ENCODE assay signal across 17 mouse cellular contexts in genomic region chr8:70795370-70795769, GRCm38 (mm10). TPM values are rescaled to one million over a fixed set of nuclear protein-coding genes. Genes with fewer than 3 reads are reported as not detected.
A peak's percentile ranks its signal among the peaks of the same experiment; 100 is the strongest.
DNase-seq lines count a peak whose midpoint lies in the region; ATAC-seq and TF ChIP-seq lines count a peak whose summit lies in the region.
"Had no signal": no experiment of that assay in that cellular context is flagged by ENCODE, and none has a peak within 500 bp of the region (broad histone marks: within the 10 kb centered on the region; RNA-seq: fewer than 3 reads in every experiment).

No protein-coding gene starts in this region.

- H3K36me3 ChIP-seq in heart, adult 2 months (ENCODE audit: control insufficient read depth, insufficient read depth, low read length): no peaks in the 10 kb centered on the region
- no peaks in the 10 kb centered on the region for H3K36me3 ChIP-seq in liver, embryonic 14.5 days (replicated peaks; ENCODE audit: control insufficient read depth, insufficient read depth, low read depth)
- H3K36me3 ChIP-seq in liver, embryonic 12.5 days: no peaks in the 10 kb centered on the region
- no peaks in the 10 kb centered on the region for H3K36me3 ChIP-seq in intestine, embryonic 16.5 days (ENCODE audit: control insufficient read depth, insufficient read depth, low read length)
- H3K36me3 ChIP-seq: heart, embryonic 13.5 days; hindbrain, embryonic 12.5 days; limb, embryonic 12.5 days had no signal

- no peak overlapping the region for H3K27ac ChIP-seq in heart, adult 2 months
- H3K27ac ChIP-seq in liver, embryonic 14.5 days: no peak overlapping the region
- no peak overlapping the region for H3K27ac ChIP-seq in liver, embryonic 12.5 days
- no peak overlapping the region for H3K27ac ChIP-seq in intestine, embryonic 16.5 days (ENCODE audit: low read length)
- H3K27ac ChIP-seq: heart, embryonic 13.5 days; hindbrain, embryonic 12.5 days; limb, embryonic 12.5 days had no signal

- no peak for ATAC-seq in liver, embryonic 14.5 days (ENCODE audit: insufficient read depth)
- no peak for ATAC-seq in liver, embryonic 12.5 days
- no peak for ATAC-seq in intestine, embryonic 16.5 days

- TF ChIP-seq POLR2A in heart, adult 2 months (IDR thresholded peaks at IDR 0.05; ENCODE audit: insufficient read depth, low read depth, low read length): no peak
- no peak for TF ChIP-seq POLR2A in brain, embryonic 14.5 days (IDR thresholded peaks at IDR 0.05; ENCODE audit: borderline replicate concordance, extremely low read depth, insufficient read depth, insufficient read length, poor library complexity, severe bottlenecking)

- no peak for TF ChIP-seq EP300 in heart, adult 2 months (IDR thresholded peaks at IDR 0.05; ENCODE audit: insufficient read depth, low read depth, low read length)
- TF ChIP-seq EP300 in liver, embryonic 14.5 days (IDR thresholded peaks at IDR 0.05; ENCODE audit: low read depth): no peak

- DNase-seq in heart, adult 2 months: no peak
- DNase-seq in heart, postnatal 10 days: no peak
- no peak for DNase-seq in liver, embryonic 14.5 days (ENCODE audit: low read depth in 3 of 3, low spot score in 3 of 3)
- DNase-seq in brain, embryonic 14.5 days (ENCODE audit: low read depth): no peak
- DNase-seq in urinary bladder, postnatal 25 days (ENCODE audit: low spot score): no peak
- no peak for DNase-seq in thymus, postnatal 0 days (ENCODE audit: low spot score)
- DNase-seq: adrenal gland, adult 8-10 months; cerebellum, postnatal 14 days; gastrocnemius, postnatal 25 days; kidney, adult 8-10 months had no signal

- H3K4me3 ChIP-seq in heart, adult 2 months: no peak overlapping the region
- no peak overlapping the region for H3K4me3 ChIP-seq in liver, embryonic 14.5 days (ENCODE audit: insufficient read depth in 1 of 2, low read depth in 2 of 2, low read length in 2 of 2)
- no peak overlapping the region for H3K4me3 ChIP-seq in liver, embryonic 12.5 days
- peak overlapping the region; percentile 70; the same call in 1 of the 2 replicates for H3K4me3 ChIP-seq in intestine, embryonic 16.5 days (ENCODE audit: low read length)
- H3K4me3 ChIP-seq: heart, embryonic 13.5 days; hindbrain, embryonic 12.5 days; limb, embryonic 12.5 days had no signal

- no peaks in the 10 kb centered on the region for H3K27me3 ChIP-seq in heart, adult 2 months (ENCODE audit: control insufficient read depth, insufficient read depth, low read length)
- peaks cover 37% of the 10 kb centered on the region for H3K27me3 ChIP-seq in liver, embryonic 14.5 days (ENCODE audit: control insufficient read depth, insufficient read depth, low read length)
- H3K27me3 ChIP-seq in liver, embryonic 12.5 days (replicated peaks): peaks cover 62% of the 10 kb centered on the region
- 0 out of 2 replicates have a peak, but pooled peaks cover 2% of the 10 kb centered on the region for H3K27me3 ChIP-seq in intestine, embryonic 16.5 days (replicated peaks; ENCODE audit: control insufficient read depth, insufficient read depth, low read length)

- H3K4me1 ChIP-seq in heart, adult 2 months (ENCODE audit: control insufficient read depth, insufficient read depth, low read length): peaks cover 6% of the 10 kb centered on the region
- H3K4me1 ChIP-seq in liver, embryonic 14.5 days (replicated peaks; ENCODE audit: control insufficient read depth in 2 of 2, insufficient read depth in 2 of 2, low read length in 1 of 2): peaks cover 26 to 28% of the 10 kb centered on the region in 2 experiments
- peaks cover 58% of the 10 kb centered on the region for H3K4me1 ChIP-seq in liver, embryonic 12.5 days
- H3K4me1 ChIP-seq in intestine, embryonic 16.5 days (ENCODE audit: control insufficient read depth, insufficient read depth, low read length): peaks cover 52% of the 10 kb centered on the region

- intact Hi-C loops in heart, adult 2 months (cut with DNase I): no loop called here
- intact Hi-C loops in heart, postnatal 10 days (cut with DNase I): no loop called here

- H3K9ac ChIP-seq in heart, adult 2 months (ENCODE audit: low read depth, low read length): no peak overlapping the region
- no peak overlapping the region for H3K9ac ChIP-seq in liver, embryonic 14.5 days (replicated peaks)
- no peak overlapping the region for H3K9ac ChIP-seq in liver, embryonic 12.5 days
- peak overlapping the region; percentile 89; the same call in 1 of the 2 replicates for H3K9ac ChIP-seq in intestine, embryonic 16.5 days (ENCODE audit: low read depth, low read length)
- H3K9ac ChIP-seq: heart, embryonic 13.5 days; hindbrain, embryonic 12.5 days; limb, embryonic 12.5 days had no signal

- H3K79me2 ChIP-seq in heart, adult 2 months (replicated peaks; ENCODE audit: control insufficient read depth, insufficient read depth, low read length): no peaks in the 10 kb centered on the region

- 89% methylated on average over 2 of the region's 2 CpGs for WGBS in heart, adult 2 months
- WGBS in liver, embryonic 14.5 days (ENCODE audit: insufficient replicate concordance): 66% methylated on average over 2 of the region's 2 CpGs
- WGBS in liver, embryonic 12.5 days (ENCODE audit: insufficient replicate concordance): 67% methylated on average over 2 of the region's 2 CpGs
- 87% methylated on average over 2 of the region's 2 CpGs for WGBS in intestine, embryonic 16.5 days

- TF ChIP-seq CTCF in heart, adult 2 months (IDR thresholded peaks at IDR 0.05): peak; percentile 35
- TF ChIP-seq CTCF in liver, embryonic 14.5 days (IDR thresholded peaks at IDR 0.05; ENCODE audit: low read depth): peak; percentile 46
- TF ChIP-seq CTCF in brain, embryonic 14.5 days (IDR thresholded peaks at IDR 0.05; ENCODE audit: borderline replicate concordance, extremely low read depth, insufficient read depth, insufficient read length): peak; percentile 10; the same call in 1 of the 2 replicates

- no peak overlapping the region for H3K4me2 ChIP-seq in liver, embryonic 14.5 days (ENCODE audit: low read depth)
- H3K4me2 ChIP-seq in liver, embryonic 12.5 days: no peak overlapping the region
- H3K4me2 ChIP-seq in intestine, embryonic 16.5 days (ENCODE audit: low read depth, low read length): peak overlapping the region; percentile 93; the same call in 1 of the 2 replicates
- H3K4me2 ChIP-seq: limb, embryonic 12.5 days had no signal

- H3K9me3 ChIP-seq in liver, embryonic 14.5 days (ENCODE audit: control insufficient read depth, low read length): no peaks in the 10 kb centered on the region
- H3K9me3 ChIP-seq in liver, embryonic 12.5 days (replicated peaks): no peaks in the 10 kb centered on the region
- no peaks in the 10 kb centered on the region for H3K9me3 ChIP-seq in intestine, embryonic 16.5 days (ENCODE audit: control insufficient read depth, low read length)
- H3K9me3 ChIP-seq: G1E; heart, embryonic 13.5 days; hindbrain, embryonic 12.5 days; limb, embryonic 12.5 days had no signal

RNA-seq across cellular contexts. Expression of gene Mast3, which starts 9.5 kb away (rescaled TPM):
- 1 to 10 TPM; 6.0 to 7.4 TPM for total RNA-seq in heart, adult 2 months (2021)
- polyA plus RNA-seq in heart, adult 2 months (2012; rRNA removed): 12.7 and 13.9 TPM in 2 replicates
- total RNA-seq in heart, postnatal 10 days (2021): 1 to 10 TPM; 7.9 to 9.3 TPM
- polyA plus RNA-seq in liver, embryonic 14.5 days (2012; rRNA removed): 11.1 and 13.0 TPM in 2 replicates
- polyA plus RNA-seq in liver, embryonic 14.5 days (2014; fragmentation: Nextera tagmentation; extraction: Ambion mirVana): 5.4 and 6.3 TPM in 2 replicates
- 9.8 and 10.4 TPM in 2 replicates for polyA plus RNA-seq in liver, embryonic 12.5 days (2016; fragmentation: Nextera tagmentation; extraction: Ambion mirVana)
- polyA plus RNA-seq in brain, embryonic 14.5 days (2012; rRNA removed): 45.2 and 48.3 TPM in 2 replicates
- 12.9 and 15.1 TPM in 2 replicates for polyA plus RNA-seq in intestine, embryonic 16.5 days (2015; fragmentation: Nextera tagmentation; extraction: Ambion mirVana)
- polyA plus RNA-seq in thymus, postnatal 0 days (2015; fragmentation: Nextera tagmentation; extraction: Ambion mirVana): 37.2 and 37.3 TPM in 2 replicates

RNA-seq across cellular contexts. Expression of gene Il12rb1, which starts 12.9 kb away (rescaled TPM):
- not detected for total RNA-seq in heart, adult 2 months (2021)
- 0.15 and 0.16 TPM in 2 replicates for polyA plus RNA-seq in heart, adult 2 months (2012; rRNA removed)
- under 1 TPM in 1 of 2 experiments, not detected in 1; 0.53 TPM for total RNA-seq in heart, postnatal 10 days (2021)
- polyA plus RNA-seq in liver, embryonic 14.5 days (2012; rRNA removed): 0.11 and 0.13 TPM in 2 replicates
- polyA plus RNA-seq in liver, embryonic 14.5 days (2014; fragmentation: Nextera tagmentation; extraction: Ambion mirVana): 0.18 and 0.39 TPM in 2 replicates
- 0.18 and 0.22 TPM in 2 replicates for polyA plus RNA-seq in liver, embryonic 12.5 days (2016; fragmentation: Nextera tagmentation; extraction: Ambion mirVana)
- 0.11 and 0.14 TPM in 2 replicates for polyA plus RNA-seq in brain, embryonic 14.5 days (2012; rRNA removed)
- polyA plus RNA-seq in intestine, embryonic 16.5 days (2015; fragmentation: Nextera tagmentation; extraction: Ambion mirVana): 0.27 and 0.34 TPM in 2 replicates
- polyA plus RNA-seq in thymus, postnatal 0 days (2015; fragmentation: Nextera tagmentation; extraction: Ambion mirVana): 16.2 TPM in 2 replicates
- total RNA-seq: gastrocnemius, postnatal 25 days had no signal
- polyA plus RNA-seq: heart, embryonic 13.5 days; hindbrain, embryonic 12.5 days; limb, embryonic 12.5 days; neural tube, embryonic 14.5 days had no signal

RNA-seq across cellular contexts. Expression of gene Pik3r2, which starts 18.9 kb away (rescaled TPM):
- total RNA-seq in heart, adult 2 months (2021): 10 to 100 TPM; 22.0 to 22.4 TPM
- polyA plus RNA-seq in heart, adult 2 months (2012; rRNA removed): 34.3 and 45.5 TPM in 2 replicates
- 10 to 100 TPM; 37.1 to 40.2 TPM for total RNA-seq in heart, postnatal 10 days (2021)
- polyA plus RNA-seq in liver, embryonic 14.5 days (2012; rRNA removed): 13.2 and 17.5 TPM in 2 replicates
- 8.2 and 12.0 TPM in 2 replicates for polyA plus RNA-seq in liver, embryonic 14.5 days (2014; fragmentation: Nextera tagmentation; extraction: Ambion mirVana)
- polyA plus RNA-seq in liver, embryonic 12.5 days (2016; fragmentation: Nextera tagmentation; extraction: Ambion mirVana): 23.3 and 27.3 TPM in 2 replicates
- polyA plus RNA-seq in brain, embryonic 14.5 days (2012; rRNA removed): 150 and 161 TPM in 2 replicates
- polyA plus RNA-seq in intestine, embryonic 16.5 days (2015; fragmentation: Nextera tagmentation; extraction: Ambion mirVana): 63.7 and 65.3 TPM in 2 replicates
- polyA plus RNA-seq in thymus, postnatal 0 days (2015; fragmentation: Nextera tagmentation; extraction: Ambion mirVana): 35.1 and 38.6 TPM in 2 replicates

RNA-seq across cellular contexts. Expression of gene Mpv17l2, which starts 34.6 kb away (rescaled TPM):
- 10 to 100 TPM; 21.7 to 29.1 TPM for total RNA-seq in heart, adult 2 months (2021)
- 30.0 and 32.2 TPM in 2 replicates for polyA plus RNA-seq in heart, adult 2 months (2012; rRNA removed)
- 10 to 100 TPM; 32.0 to 39.7 TPM for total RNA-seq in heart, postnatal 10 days (2021)
- 25.3 and 28.5 TPM in 2 replicates for polyA plus RNA-seq in liver, embryonic 14.5 days (2012; rRNA removed)
- 39.8 and 41.5 TPM in 2 replicates for polyA plus RNA-seq in liver, embryonic 14.5 days (2014; fragmentation: Nextera tagmentation; extraction: Ambion mirVana)
- 52.2 and 52.7 TPM in 2 replicates for polyA plus RNA-seq in liver, embryonic 12.5 days (2016; fragmentation: Nextera tagmentation; extraction: Ambion mirVana)
- 29.1 and 45.0 TPM in 2 replicates for polyA plus RNA-seq in brain, embryonic 14.5 days (2012; rRNA removed)
- 78.6 and 79.8 TPM in 2 replicates for polyA plus RNA-seq in intestine, embryonic 16.5 days (2015; fragmentation: Nextera tagmentation; extraction: Ambion mirVana)
- polyA plus RNA-seq in thymus, postnatal 0 days (2015; fragmentation: Nextera tagmentation; extraction: Ambion mirVana): 54.3 and 54.4 TPM in 2 replicates

RNA-seq across cellular contexts. Expression of gene Rab3a, which starts 40.9 kb away (rescaled TPM):
- 10 to 100 TPM; 46.5 to 48.0 TPM for total RNA-seq in heart, adult 2 months (2021)
- 89.1 and 117 TPM in 2 replicates for polyA plus RNA-seq in heart, adult 2 months (2012; rRNA removed)
- total RNA-seq in heart, postnatal 10 days (2021): 10 to 100 TPM; 37.3 to 38.9 TPM
- polyA plus RNA-seq in liver, embryonic 14.5 days (2012; rRNA removed): 2.7 and 3.2 TPM in 2 replicates
- 1.6 and 2.4 TPM in 2 replicates for polyA plus RNA-seq in liver, embryonic 14.5 days (2014; fragmentation: Nextera tagmentation; extraction: Ambion mirVana)
- 3.3 and 3.9 TPM in 2 replicates for polyA plus RNA-seq in liver, embryonic 12.5 days (2016; fragmentation: Nextera tagmentation; extraction: Ambion mirVana)
- 468 and 475 TPM in 2 replicates for polyA plus RNA-seq in brain, embryonic 14.5 days (2012; rRNA removed)
- 24.9 and 25.6 TPM in 2 replicates for polyA plus RNA-seq in intestine, embryonic 16.5 days (2015; fragmentation: Nextera tagmentation; extraction: Ambion mirVana)
- polyA plus RNA-seq in thymus, postnatal 0 days (2015; fragmentation: Nextera tagmentation; extraction: Ambion mirVana): 7.0 and 8.0 TPM in 2 replicates

Comparison
In these comparisons a context has a peak if more than half of its experiments do, and no peak if none do; other contexts are left out.
1. RNA of gene Il12rb1, which starts 12.9 kb away (polyA plus RNA-seq): 16.2 TPM in thymus, postnatal 0 days; 0.27 to 0.34 TPM in intestine, embryonic 16.5 days, 0.18 to 0.22 TPM in liver, embryonic 12.5 days, 0.11 to 0.39 TPM in liver, embryonic 14.5 days, 0.15 to 0.16 TPM in heart, adult 2 months and 0.11 to 0.14 TPM in brain, embryonic 14.5 days; every median in the first group is over 10 times any median in the second.
2. Peak in every context shown above with its lines, with median percentiles within 50 percentile points of each other: CTCF ChIP-seq.